Mouse (Mus musculus) liver, embryonic 16.5 days (tissue): ENCODE results near the gene Vmn1r213. TPM values are rescaled to one million over a fixed set of nuclear protein-coding genes. Genes with fewer than 3 reads are reported as not detected.

Source experiments
- ATAC-seq: fragments of 200-750 bp; cut with Nextera tagmentation; 2 replicates; pipeline ENCODE4 v1.8.0; 2017; ENCODE audit warnings: low read depth, mild to moderate bottlenecking, moderate number of reproducible peaks, moderate library complexity
- H3K27ac ChIP-seq: fragments of 300-500 bp; sonication (generic); 2 replicates; pipeline ENCODE4 v1.5.1; 2014; ENCODE audit warnings: mild to moderate bottlenecking, low read length
- H3K27me3 ChIP-seq: fragments of 300-500 bp; sonication (generic); 2 replicates; pipeline ENCODE4 v1.6.1; 2014; ENCODE audit warnings: low read depth, low read length, mixed read lengths; ENCODE audit not compliant: control insufficient read depth, insufficient read depth
- H3K36me3 ChIP-seq: fragments of 300-500 bp; sonication (generic); 2 replicates; pipeline ENCODE4 v1.6.1; 2014; ENCODE audit warnings: mild to moderate bottlenecking; ENCODE audit not compliant: control insufficient read depth, insufficient read depth
- H3K4me1 ChIP-seq: fragments of 300-500 bp; sonication (generic); 2 replicates; pipeline ENCODE4 v1.6.1; 2014; ENCODE audit warnings: low read depth, low read length, mixed read lengths; ENCODE audit not compliant: control insufficient read depth
- H3K4me2 ChIP-seq: fragments of 300-500 bp; sonication (generic); 2 replicates; pipeline ENCODE4 v1.6.1; 2014; ENCODE audit warnings: low read depth, low read length, mixed read lengths
- H3K4me3 ChIP-seq: fragments of 300-500 bp; sonication (generic); 2 replicates; pipeline ENCODE4 v1.5.1; 2014; ENCODE audit warnings: low read depth, mild to moderate bottlenecking, low read length
- H3K9ac ChIP-seq: fragments of 300-500 bp; sonication (generic); 2 replicates; pipeline ENCODE4 v1.6.1; 2014; ENCODE audit warnings: low read depth, low read length
- H3K9me3 ChIP-seq: fragments of 300-500 bp; sonication (generic); replicated peaks from 2 replicates; pipeline ENCODE4 v1.6.1; 2016; ENCODE audit warnings: low read length; ENCODE audit not compliant: control insufficient read depth
- WGBS: fragments of 180-500 bp; shearing (Covaris S2); extraction: QIAGEN DNeasy Blood & Tissue Kit; methylation state at CpG from one replicate; pipeline ENCODE4 v1.1.7; 2014; ENCODE audit not compliant: insufficient replicate concordance; 5-methylcytosine and 5-hydroxymethylcytosine counted together
- polyA plus RNA-seq: library from polyadenylated mRNA; unstranded; fragments of >200 nt; fragmentation: Nextera tagmentation; extraction: Ambion mirVana; gene quantifications from 2 replicates; pipeline ENCODE4 v1.2.1, GENCODE M21; 2015

The Vmn1r213 gene
- not detected in 2 replicates for polyA plus RNA-seq

DNA sequence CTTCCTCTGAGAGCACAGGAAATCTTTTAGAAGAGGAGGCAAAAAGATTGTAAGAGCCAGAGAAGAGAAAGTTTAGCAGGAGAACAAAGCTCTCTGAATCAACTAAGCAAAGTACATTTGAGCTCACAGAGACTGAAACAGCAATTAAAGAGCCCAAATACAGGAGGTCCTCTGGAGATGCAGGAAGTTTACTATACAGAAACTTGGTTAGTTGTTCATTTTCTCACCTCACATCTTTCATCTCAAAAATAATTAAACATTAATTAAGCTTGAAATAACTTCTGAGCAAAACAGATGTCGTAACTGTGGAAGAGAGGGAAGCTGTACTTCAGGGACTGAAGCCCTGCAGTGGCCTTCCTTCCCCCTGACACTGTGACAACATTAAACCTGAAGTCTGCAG lies at the start of gene Vmn1r213:
Gene Vmn1r213, plus strand, starts transcription at position 301 of the 400 bp plus-strand sequence.
- no peaks in the 10 kb centered on the region for H3K4me1 ChIP-seq
- H3K27me3 ChIP-seq: no peaks in the 10 kb centered on the region
- 50% methylated on average over 1 of the region's 1 CpGs for WGBS
- H3K9ac ChIP-seq: no peak within 1 kb of the TSS
- H3K27ac ChIP-seq: no peak within 1 kb of the TSS
- H3K4me3 ChIP-seq: no peak within 1 kb of the TSS
- ATAC-seq: no peak
- no peak within 1 kb of the TSS for H3K4me2 ChIP-seq
- no peaks in the 10 kb centered on the region for H3K36me3 ChIP-seq
- no peaks in the 10 kb centered on the region for H3K9me3 ChIP-seq

GRCm38 (mm10) chr13:22990214-22990891 lies 17.1 kb upstream of the Vmn1r213 start:
- Histone ChIP-seq H3K9ac (no peak overlapping the region), H3K27ac (no peak overlapping the region), H3K27me3 (no peaks in the 10 kb centered on the region), H3K36me3 (no peaks in the 10 kb centered on the region), H3K4me1 (no peaks in the 10 kb centered on the region), H3K9me3 (no peaks in the 10 kb centered on the region), H3K4me3 (no peak overlapping the region), H3K4me2 (no peak overlapping the region)
- ATAC-seq: no peak
- 63% methylated on average over 11 of the region's 11 CpGs for WGBS

GRCm38 (mm10) chr13:22992178-22992700 lies 15.2 kb upstream of the Vmn1r213 start:
- Histone ChIP-seq H3K27ac (no peak overlapping the region), H3K27me3 (no peaks in the 10 kb centered on the region), H3K9me3 (no peaks in the 10 kb centered on the region), H3K9ac (no peak overlapping the region), H3K36me3 (no peaks in the 10 kb centered on the region), H3K4me2 (no peak overlapping the region), H3K4me1 (no peaks in the 10 kb centered on the region), H3K4me3 (no peak overlapping the region)
- no peak for ATAC-seq
- 39% methylated on average over 1 of the region's 1 CpGs for WGBS

GRCm38 (mm10) chr13:22992721-22993120 lies 14.7 kb upstream of the Vmn1r213 start:
- H3K27ac ChIP-seq: no peak overlapping the region
- no peak overlapping the region for H3K4me2 ChIP-seq
- H3K36me3 ChIP-seq: no peaks in the 10 kb centered on the region
- no peak overlapping the region for H3K4me3 ChIP-seq
- no peaks in the 10 kb centered on the region for H3K27me3 ChIP-seq
- no peaks in the 10 kb centered on the region for H3K9me3 ChIP-seq
- no peak for ATAC-seq
- H3K9ac ChIP-seq: no peak overlapping the region
- WGBS: 53% methylated on average over 2 of the region's 2 CpGs
- no peaks in the 10 kb centered on the region for H3K4me1 ChIP-seq

DNA sequence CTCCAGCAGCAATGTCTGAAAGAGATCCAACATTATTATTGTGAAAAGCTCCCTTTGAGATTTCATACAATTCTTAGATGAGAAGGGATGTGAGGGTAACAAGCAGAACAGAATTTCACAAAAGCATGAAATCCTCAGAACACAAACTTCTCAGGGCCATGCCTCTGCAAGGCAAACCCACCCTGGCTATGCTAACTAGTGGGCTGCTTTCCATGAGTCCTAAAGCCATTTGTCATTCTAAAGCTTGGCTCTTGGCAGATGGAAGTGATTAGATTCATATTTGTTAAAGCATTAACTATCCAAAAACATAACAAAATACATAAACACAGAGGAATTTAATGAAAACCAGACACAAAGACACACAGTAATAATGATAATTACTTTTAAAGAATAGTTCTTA lies 10.7 kb downstream of the Vmn1r213 start:
- Histone ChIP-seq H3K4me1 (no peaks in the 10 kb centered on the region), H3K4me2 (no peak overlapping the region), H3K27ac (no peak overlapping the region), H3K9ac (no peak overlapping the region), H3K4me3 (no peak overlapping the region), H3K9me3 (no peaks in the 10 kb centered on the region), H3K36me3 (no peaks in the 10 kb centered on the region), H3K27me3 (no peaks in the 10 kb centered on the region)
- ATAC-seq: no peak

DNA sequence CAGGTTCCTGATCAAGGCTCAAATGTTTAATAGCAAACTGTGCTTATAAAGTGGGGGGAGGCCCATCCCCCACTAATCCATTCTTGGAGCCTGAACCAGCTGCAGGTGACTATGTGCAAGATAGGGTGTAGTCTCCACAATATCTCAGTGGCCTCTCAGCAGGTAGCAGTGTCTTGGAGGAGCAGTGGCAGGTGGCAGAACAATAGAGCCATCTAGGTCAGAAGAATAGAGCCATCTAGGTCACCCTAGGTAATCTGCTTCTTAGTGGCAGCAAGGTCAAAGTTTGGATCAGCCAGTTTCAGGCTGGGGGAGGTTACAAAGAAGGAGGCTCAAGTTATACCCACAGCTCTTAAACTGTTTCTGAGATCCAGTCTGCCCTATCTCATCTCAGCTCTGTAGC lies 17.4 kb downstream of the Vmn1r213 start:
- Histone ChIP-seq H3K27ac (no peak overlapping the region), H3K4me2 (no peak overlapping the region), H3K4me1 (no peaks in the 10 kb centered on the region), H3K9me3 (no peaks in the 10 kb centered on the region), H3K9ac (no peak overlapping the region), H3K4me3 (no peak overlapping the region), H3K27me3 (no peaks in the 10 kb centered on the region), H3K36me3 (no peaks in the 10 kb centered on the region)
- ATAC-seq: no peak

- H3K4me2 ChIP-seq: no peak within 1 kb of the TSS
- ATAC-seq: no peak
- H3K9me3 ChIP-seq: no peaks in the 10 kb centered on the region
- H3K9ac ChIP-seq: no peak within 1 kb of the TSS
- no peak within 1 kb of the TSS for H3K4me3 ChIP-seq
- no peaks in the 10 kb centered on the region for H3K4me1 ChIP-seq
- 67% methylated on average over 3 of the region's 3 CpGs for WGBS
- no peaks in the 10 kb centered on the region for H3K36me3 ChIP-seq
- no peak within 1 kb of the TSS for H3K27ac ChIP-seq
- H3K27me3 ChIP-seq: no peaks in the 10 kb centered on the region
Measured at GRCm38 (mm10) chr13:23030118-23030517, 22.7 kb downstream of the Vmn1r213 start, which contains the start of gene Vmn1r214. TSS of gene Vmn1r214 (plus strand) at chr13:23030418.

GRCm38 (mm10) chr13:23057778-23058177 lies 50.3 kb downstream of the Vmn1r213 start:
- Histone ChIP-seq H3K9me3 (no peaks in the 10 kb centered on the region), H3K4me2 (no peak overlapping the region), H3K9ac (no peak overlapping the region), H3K27ac (no peak overlapping the region), H3K36me3 (no peaks in the 10 kb centered on the region), H3K4me3 (no peak overlapping the region), H3K27me3 (no peaks in the 10 kb centered on the region), H3K4me1 (no peaks in the 10 kb centered on the region)
- WGBS: 20% methylated on average over 1 of the region's 1 CpGs
- no peak for ATAC-seq
